Mouse (Mus musculus) naive thymus-derived CD4-positive, alpha-beta T cell, adult 2 months (primary cell): ENCODE measurements around the gene A430078G23Rik.

Experiments
- DNase-seq: peaks from one replicate; pipeline ENCODE4 v3.0.0-alpha.2; 2011; ENCODE audit warnings: low read depth

A430078G23Rik gene

GRCm38 (mm10) chr8:3348142-3348823 lies 4.9 kb upstream of the A430078G23Rik start:
- no peak for DNase-seq

DNA sequence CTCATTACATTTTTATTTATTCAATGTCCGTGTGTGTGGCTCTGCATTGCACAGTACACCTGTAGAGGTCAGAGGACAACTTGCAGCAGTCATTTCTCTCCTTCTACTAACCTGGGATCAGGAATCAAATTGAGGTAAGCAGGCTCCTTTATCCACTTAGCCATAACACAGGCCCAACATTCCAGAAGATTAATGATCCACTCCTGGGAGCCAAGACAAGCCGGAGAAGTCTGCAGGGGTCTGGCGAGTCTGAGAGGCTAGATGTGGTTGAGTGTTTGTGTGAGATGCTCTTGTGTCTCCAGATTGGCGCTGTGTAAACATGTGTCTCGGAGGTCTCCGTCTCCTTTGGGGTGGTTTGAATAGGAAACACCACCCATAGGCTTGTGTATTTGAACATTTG lies 2.5 kb upstream of the A430078G23Rik start:
- no peak for DNase-seq

DNA sequence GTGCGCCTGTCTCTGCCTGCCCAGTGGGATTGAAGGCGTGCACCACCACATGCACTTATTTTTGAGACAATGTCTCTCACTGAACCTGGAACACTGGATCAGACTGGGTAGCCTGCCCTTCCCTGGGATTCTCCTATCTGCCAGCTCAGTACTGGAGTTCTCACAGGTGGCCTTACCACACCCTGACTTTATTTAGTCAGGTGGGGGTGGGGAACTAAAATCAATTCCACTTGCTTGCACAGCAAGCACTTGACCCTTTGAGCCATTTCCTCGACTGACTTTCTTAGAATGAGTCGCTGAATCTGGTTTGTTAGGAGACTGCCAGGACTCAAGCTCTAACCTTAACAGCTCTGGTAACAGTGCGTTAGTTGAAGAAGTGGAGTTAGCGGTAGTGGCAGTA lies 500 bp upstream of the A430078G23Rik start:
- no peak for DNase-seq

GRCm38 (mm10) chr8:3353811-3354442 lies 712 bp downstream of the A430078G23Rik start:
- peak; percentile 39 for DNase-seq

- DNase-seq, result peak; percentile 64
Measured at GRCm38 (mm10) chr8:3354443-3354812, 1.2 kb downstream of the A430078G23Rik start.

DNA sequence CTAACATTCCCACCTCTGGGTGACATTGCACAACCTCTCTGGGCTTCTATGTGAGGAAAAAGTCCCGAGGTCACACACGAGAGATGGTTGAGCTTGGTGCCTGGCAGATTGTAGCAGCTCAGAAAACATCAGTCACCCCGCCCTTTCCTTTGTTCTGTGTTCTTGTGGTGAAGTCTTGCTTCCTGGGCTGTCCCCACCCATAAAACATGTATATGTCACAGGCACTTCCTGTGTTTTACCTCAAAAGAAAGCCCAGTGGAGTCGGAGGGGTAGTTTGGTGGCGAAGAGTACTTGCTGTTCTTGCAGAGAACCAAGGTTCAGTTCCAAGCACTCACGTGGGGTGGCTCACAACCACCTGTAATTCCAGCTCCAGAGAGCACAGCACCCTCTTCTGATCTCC lies 2.4 kb downstream of the A430078G23Rik start:
- peak; percentile 92 for DNase-seq

DNA sequence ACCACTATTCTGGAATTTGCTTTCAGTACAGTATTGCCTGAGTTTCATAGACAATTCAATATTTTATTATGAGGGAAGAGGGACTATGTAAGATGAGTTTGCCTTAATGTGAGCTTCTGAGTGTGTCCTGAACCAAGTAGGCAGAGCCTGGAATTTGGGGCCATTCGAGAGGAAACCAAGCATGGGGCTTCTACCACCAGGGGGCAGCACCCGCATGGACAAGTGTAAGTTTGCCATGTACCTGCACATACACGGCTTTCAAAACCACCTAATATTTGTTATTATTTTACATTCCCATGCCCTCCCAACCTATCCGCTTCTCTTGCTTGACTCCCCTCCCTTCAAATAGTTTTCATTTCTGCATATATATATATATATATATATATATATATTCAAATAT lies 4.8 kb downstream of the A430078G23Rik start:
- peak; percentile 87 for DNase-seq

- DNase-seq, result no peak
Measured at GRCm38 (mm10) chr8:3367086-3367485, 13.9 kb downstream of the A430078G23Rik start.

DNA sequence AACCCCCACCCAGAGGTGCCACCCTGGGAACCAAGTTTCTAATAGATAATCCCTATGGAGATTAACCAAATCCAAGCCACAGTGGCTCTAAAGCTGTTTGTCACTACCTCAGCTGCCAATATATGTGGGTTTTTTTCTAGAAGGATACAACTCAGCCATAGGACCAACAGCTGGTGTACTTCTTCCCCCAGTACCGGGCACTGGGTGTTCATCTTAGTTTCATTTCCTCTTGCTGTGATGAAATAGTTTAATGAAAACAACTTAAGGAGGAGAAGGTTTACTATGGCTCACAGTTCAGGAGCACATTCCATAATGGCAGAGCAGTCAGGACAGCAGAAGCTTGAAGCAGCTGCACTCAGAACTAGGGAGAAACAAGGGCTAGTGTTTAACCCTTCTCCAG lies 14.9 kb downstream of the A430078G23Rik start:
- DNase-seq, result no peak

DNA sequence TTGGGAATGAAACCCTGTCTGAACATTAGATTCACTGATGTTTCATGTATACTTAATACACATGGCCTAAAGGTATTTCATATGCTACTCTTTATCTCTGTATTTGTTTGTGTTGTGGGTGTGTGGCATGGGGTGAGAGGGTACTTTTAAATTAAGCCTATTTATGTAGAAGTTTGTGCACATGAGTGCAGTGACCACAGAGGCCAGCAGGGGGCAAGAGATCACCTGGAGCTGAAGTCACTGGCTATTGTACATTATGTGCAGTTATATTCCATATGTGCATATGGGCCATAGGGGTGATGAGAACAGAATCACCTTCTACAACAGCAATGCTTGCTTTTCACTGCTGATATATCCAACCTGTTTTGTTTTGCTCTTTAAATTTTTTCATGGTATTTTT lies 22.5 kb downstream of the A430078G23Rik start:
- peak; percentile 58 for DNase-seq

GRCm38 (mm10) chr8:3376641-3377274 lies 23.5 kb downstream of the A430078G23Rik start:
- no peak for DNase-seq

GRCm38 (mm10) chr8:3387286-3387685 lies 34.1 kb downstream of the A430078G23Rik start:
- DNase-seq, result peak; percentile 78

DNA sequence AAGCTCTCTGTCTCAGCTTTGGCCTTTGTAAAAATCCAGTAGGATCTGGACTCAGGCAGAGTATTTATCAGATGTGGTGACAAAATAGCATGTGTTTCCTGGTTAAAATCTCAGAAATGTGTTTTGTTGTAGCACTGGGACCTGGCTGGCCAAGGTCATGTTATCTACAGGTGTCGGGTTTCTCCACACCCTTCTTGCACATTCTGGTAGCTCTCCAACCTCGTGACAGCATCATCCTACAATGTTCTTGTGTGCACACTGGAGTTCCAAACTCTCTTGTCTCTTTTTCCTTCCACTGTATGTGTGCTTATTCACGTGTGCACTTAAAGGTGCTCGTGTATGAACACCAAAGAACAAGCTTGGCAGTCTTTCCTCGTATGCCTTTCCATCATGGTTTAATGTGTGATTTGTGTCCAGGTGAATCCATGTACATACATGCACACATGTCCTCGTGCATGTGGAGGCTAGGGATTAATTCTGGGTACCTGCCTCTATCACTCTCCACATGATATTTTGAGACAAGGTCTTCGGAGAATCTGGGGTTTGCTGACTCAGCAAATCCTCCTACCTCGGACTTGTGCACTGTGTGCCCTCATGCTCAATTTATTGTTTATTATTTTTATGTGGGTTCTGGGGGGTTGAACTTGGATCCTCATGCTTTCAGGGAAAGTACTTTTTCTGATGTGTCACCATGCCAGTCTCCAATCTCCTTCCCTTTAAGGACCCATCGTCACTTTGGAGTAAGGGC lies 35.5 kb downstream of the A430078G23Rik start:
- DNase-seq, result no peak

GRCm38 (mm10) chr8:3389506-3389905 lies 36.3 kb downstream of the A430078G23Rik start:
- no peak for DNase-seq

DNA sequence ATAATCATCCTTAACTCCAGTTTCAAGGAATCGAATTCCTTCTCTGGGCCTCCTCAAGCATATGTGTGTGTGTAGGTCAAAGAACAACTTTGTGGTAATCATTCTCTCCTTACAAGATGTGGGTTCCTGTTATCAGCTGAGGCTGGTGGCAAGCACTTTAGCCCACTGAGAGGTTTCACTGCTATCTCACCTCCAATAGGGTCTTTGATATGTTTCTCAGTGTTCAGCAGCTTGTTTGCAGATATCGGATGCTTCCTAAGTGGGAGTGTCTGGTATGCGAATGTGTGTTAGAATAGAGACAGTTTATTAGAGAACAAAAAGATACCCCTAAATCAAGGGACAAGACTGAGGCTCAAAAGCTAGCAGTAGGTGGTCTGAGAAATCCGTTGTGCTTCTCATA lies 39.1 kb downstream of the A430078G23Rik start:
- DNase-seq, result no peak

DNA sequence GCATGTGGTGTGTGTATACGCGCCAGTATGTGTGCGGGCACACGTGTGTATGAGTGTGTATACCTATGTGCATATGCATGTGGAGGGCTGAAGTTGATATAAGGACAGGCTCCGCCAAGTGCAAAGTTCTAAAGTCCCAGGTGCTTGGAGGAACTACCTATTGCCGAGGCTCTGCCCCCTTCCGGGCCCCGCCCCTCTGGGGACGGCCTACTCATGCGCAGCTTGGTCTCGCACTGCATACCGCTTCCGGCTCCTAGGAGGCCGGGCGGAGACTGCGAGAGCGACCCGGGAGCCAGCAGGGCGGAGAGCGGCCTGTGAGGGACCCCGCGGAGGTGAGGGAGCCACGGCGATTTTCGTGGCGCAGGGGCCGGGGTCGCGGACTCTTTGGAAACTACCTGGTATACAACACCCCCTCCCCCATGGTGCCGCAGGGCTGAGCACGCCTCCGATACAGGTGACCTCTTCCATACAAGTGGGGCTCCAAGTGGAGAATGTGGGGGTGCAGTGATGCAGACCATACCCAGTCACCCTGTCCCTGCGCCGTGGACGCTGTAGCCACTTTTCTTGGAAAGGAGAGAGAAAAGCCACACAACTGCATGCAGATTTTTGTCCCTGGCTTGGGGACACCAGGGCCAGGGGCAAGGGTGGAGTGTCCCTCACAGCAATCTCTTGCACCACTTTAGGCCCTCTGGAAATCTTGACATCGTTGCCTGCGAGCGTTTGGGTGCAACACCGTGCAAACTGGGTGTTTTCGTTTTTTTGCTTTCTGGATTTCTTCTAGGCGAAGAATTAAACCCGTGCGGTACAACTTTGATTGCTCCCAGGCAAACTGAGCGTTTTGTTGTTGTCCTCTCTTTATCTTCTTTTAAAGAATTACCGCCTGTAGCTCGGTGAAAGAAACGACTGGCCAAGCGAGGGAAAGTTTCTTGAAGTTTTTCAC lies 39.8 kb downstream of the A430078G23Rik start, which contains the start of gene Arhgef18:
Arhgef18 (plus strand) TSS at position 236 of the 940 bp plus-strand sequence.
- peak; percentile 31 for DNase-seq

DNA sequence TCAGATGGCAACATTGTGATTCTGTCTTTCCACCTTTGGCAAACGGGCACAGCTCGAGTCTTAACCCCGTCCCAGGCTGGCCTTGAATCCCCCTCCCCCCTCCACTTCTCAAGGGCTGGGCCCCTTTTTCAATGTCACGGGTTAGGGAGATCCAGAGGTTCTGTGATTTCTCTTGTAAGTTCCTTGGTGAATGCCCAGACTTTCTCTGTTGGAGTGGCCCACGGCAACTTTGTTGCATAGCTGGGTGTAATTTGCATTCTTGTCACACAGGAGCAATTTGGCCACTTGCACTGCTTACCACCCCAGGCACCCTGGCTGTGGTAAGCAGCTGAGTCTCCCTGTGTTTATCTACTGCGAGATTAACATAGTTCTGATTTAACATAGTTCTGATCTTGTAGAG lies 41.4 kb downstream of the A430078G23Rik start:
- no peak for DNase-seq

GRCm38 (mm10) chr8:3395246-3395645 lies 42.0 kb downstream of the A430078G23Rik start:
- no peak for DNase-seq

GRCm38 (mm10) chr8:3397597-3397996 lies 44.4 kb downstream of the A430078G23Rik start:
- DNase-seq, result no peak

DNA sequence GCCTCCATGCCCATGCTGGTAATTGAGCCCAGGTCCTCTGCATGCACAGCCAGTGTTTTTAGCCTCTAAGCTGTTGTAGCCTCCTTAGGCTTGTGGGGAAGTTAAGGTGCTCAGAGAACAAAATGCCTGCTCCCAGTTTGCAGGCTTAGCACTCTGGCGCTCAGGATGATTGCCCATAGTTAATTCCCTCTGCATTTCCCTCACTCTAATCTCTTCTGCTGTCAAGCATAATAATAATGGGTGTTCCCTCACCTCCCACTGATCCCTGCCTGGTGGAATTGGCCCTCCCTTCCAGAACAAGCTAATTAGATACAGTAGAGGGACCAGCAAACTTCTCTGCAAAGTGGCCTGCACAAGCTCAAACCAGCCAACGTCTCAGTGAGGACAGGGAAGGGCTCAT lies 47.3 kb downstream of the A430078G23Rik start:
- DNase-seq, result no peak

GRCm38 (mm10) chr8:3407417-3407816 lies 54.2 kb downstream of the A430078G23Rik start:
- no peak for DNase-seq
